Mouse (Mus musculus): ENCODE data around the gene Eea1.

GRCm38 (mm10) chr10:96034106-96034505, 93.7 kb downstream of the Eea1 start:
- TF ChIP-seq CTCF (IDR thresholded peaks at IDR 0.05; ENCODE audit: extremely low read depth, insufficient read depth, insufficient read length, insufficient replicate concordance) (no peak), POLR2A (IDR thresholded peaks at IDR 0.05; ENCODE audit: low read depth, low read length) (no peak)
